Mouse (Mus musculus) 3T3-L1 (cell line): ENCODE results near the gene Gm5105.

ENCODE experiments used
- DNase-seq: peaks from one replicate; pipeline ENCODE4 v3.0.0-alpha.2; 2015; ENCODE audit warnings: low read depth, low spot score

Gm5105 gene

GRCm38 (mm10) chr3:138026286-138026685 is 40.9 kb downstream of the Gm5105 start:
- no peak for DNase-seq

- DNase-seq: no peak
Observed at GRCm38 (mm10) chr3:138022651-138023050, 44.5 kb downstream of the Gm5105 start.

- DNase-seq: no peak
Observed at GRCm38 (mm10) chr3:138022003-138022402, 45.2 kb downstream of the Gm5105 start.

GRCm38 (mm10) chr3:138016810-138017209 is 50.4 kb downstream of the Gm5105 start:
- no peak for DNase-seq

- DNase-seq: no peak
Observed at GRCm38 (mm10) chr3:138014725-138015124, 52.5 kb downstream of the Gm5105 start.

- DNase-seq: no peak
Observed at GRCm38 (mm10) chr3:138012351-138012750, 54.8 kb downstream of the Gm5105 start.

- DNase-seq: no peak
Observed at GRCm38 (mm10) chr3:138008152-138008551, 59.0 kb downstream of the Gm5105 start.

- no peak for DNase-seq
Observed at GRCm38 (mm10) chr3:138006896-138007295, 60.3 kb downstream of the Gm5105 start.

GRCm38 (mm10) chr3:138003264-138003663 is 63.9 kb downstream of the Gm5105 start:
- DNase-seq: no peak

- no peak for DNase-seq
Observed at GRCm38 (mm10) chr3:138002545-138002944, 64.6 kb downstream of the Gm5105 start.

- no peak for DNase-seq
Observed at GRCm38 (mm10) chr3:138001865-138002264, 65.3 kb downstream of the Gm5105 start.

- DNase-seq: peak; percentile 22
Observed at GRCm38 (mm10) chr3:138000724-138001069, 66.5 kb downstream of the Gm5105 start.

- no peak for DNase-seq
Observed at GRCm38 (mm10) chr3:138000062-138000723, 67.0 kb downstream of the Gm5105 start.

GRCm38 (mm10) chr3:137999224-137999790 is 67.9 kb downstream of the Gm5105 start:
- no peak for DNase-seq
